Mouse (Mus musculus): ENCODE data around the gene Dlg1. TPM values are rescaled to one million over a fixed set of nuclear protein-coding genes. Genes with fewer than 3 reads are reported as not detected.
"Not testable (repeated sequence)": the region's sequence is repeated elsewhere in the genome, so short reads cannot be mapped to it uniquely, and the experiment has no call there.

Dlg1 gene
- total RNA-seq, 2 experiments from 2014 or later, result 36.9 to 45.6 TPM

DNA sequence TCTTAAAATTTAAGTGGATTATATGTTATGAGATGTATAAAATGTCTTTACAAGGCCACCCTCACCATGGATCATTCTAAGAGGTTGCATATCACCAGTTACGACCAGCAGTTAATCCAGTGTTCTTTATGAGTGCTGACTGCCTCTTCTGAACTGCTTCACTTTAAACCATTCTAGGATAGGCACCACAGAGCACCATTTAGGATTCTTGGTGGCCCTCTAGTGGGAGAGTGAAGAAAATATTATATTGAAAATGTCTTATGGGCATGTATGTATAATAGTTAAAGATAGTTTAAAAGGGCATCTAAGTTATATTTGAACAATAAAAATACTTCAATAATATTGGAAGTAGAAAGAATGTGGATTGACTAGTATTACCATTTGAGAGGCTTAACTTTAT lies 60.9 kb downstream of the Dlg1 start:
- no peak for ATAC-seq (replicated peaks; ENCODE audit: poor library complexity, severe bottlenecking)

DNA sequence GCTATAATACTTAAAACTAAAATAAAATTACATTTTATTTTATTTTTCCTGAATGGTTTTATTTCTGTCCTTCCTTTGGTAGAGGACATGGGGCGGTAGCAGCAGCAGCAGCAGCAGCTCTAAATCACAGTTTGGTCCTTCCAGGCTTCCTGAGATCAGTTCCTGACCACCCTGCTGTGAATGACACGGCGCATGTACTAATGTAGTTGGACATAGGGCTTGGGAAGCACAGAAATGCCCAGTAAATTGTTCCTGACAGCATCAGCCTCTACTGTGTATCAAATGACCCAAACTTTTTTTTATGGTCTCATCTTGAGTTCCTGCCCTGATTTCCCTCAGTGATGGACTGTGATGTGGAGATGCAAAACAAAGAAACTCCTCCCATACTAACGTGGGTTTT lies 61.6 kb downstream of the Dlg1 start:
- ATAC-seq (replicated peaks; ENCODE audit: poor library complexity, severe bottlenecking), result no peak

DNA sequence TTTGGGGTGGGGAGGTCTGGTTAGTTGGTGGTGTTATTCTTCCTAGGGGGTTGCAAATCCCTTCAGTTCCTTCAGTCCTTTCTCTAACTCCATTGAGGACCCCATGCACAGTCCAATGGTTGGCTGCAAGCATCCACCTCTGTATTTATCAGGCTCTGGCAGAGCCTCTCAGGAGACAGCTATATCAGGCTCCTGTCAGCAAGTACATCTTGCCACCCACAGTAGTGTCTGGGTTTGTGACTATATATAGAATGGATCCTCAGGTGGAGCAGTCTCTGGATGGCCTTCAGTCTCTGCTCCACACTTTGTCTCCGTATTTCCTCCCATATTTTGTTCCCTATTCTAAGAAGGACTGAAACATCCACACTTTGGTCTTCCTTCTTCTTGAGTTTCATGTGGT lies 67.7 kb downstream of the Dlg1 start:
- not testable (repeated sequence) for ATAC-seq (replicated peaks; ENCODE audit: poor library complexity, severe bottlenecking)

DNA sequence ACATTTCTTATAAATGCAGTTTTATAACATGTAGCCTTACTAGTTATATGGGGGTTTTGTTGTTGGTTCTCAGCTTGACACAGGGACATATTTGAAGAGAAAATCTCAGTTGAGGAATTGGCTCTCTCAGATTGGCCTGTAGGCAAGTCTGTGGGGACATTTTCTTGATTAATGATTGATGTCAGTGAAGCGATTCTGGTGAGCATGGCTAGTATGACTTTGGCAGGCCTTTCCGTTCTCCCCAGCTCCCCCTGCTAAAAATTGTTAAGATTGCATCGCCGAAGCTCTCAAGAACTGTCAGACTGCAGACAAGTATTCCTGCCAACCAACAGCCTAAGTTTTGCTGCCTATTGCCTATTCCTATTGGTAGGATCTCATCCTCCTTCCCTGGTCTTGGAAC lies 73.8 kb downstream of the Dlg1 start:
- ATAC-seq (replicated peaks; ENCODE audit: poor library complexity, severe bottlenecking), result no peak

DNA sequence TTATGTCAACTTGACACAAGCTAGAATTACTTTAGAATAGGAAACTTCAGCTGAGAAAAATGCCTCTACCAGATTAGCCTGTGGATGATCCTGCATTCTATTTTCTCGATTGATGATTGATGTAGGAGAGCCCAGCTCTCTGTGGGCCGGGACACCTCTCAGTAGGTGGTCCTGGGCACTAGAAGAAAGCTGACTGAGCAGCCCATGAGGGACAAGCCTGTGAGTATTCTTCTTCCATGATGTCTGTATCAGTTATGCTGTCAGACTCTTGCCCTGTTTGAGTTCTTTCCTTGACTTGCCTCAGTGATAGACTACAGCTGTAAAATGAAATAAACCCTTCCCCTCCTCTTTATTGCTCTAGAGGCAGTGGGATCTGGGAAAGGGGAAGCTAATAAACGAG lies 74.5 kb downstream of the Dlg1 start:
- ATAC-seq (replicated peaks; ENCODE audit: poor library complexity, severe bottlenecking), result no peak

DNA sequence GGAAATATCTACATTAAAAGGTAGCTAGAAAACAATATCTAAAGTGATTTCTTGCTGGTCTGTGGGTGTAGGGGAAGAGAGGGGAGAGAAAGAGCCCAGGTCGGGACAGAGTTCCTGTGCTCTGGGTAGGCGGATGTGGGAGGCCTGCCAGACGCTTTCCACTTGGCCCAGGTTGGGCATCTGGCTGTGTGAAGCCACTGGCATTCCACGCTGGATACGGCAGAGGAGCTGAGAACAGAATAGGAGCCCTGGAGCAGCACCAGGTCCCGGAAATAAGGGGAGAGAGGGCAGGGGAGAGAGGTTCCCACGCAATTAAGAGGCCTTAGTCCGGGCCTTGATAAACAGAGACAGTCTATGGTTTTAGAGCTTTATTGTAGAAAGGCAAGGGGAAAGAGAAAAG lies 77.0 kb downstream of the Dlg1 start:
- ATAC-seq (replicated peaks; ENCODE audit: poor library complexity, severe bottlenecking), result no peak

DNA sequence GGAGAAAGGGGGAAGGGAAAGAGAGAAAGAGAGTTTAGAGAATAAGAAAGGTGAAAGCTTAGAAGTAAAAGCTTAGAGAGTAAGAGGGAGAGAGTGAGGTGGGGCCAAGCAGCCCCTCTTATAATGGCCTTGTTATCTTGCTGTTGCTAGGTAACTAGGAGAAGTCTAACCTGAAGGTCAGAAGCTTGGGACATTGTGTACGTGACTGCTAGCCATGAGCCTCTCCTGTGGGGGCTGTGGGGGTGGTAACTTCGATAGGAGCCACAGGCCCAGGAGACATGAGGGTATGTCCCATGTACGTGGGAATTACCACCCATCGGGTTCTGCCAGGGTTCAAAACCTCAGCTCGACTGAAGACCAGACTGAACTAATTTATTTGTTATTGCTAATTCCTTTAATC lies 77.5 kb downstream of the Dlg1 start:
- no peak for ATAC-seq (replicated peaks; ENCODE audit: poor library complexity, severe bottlenecking)

DNA sequence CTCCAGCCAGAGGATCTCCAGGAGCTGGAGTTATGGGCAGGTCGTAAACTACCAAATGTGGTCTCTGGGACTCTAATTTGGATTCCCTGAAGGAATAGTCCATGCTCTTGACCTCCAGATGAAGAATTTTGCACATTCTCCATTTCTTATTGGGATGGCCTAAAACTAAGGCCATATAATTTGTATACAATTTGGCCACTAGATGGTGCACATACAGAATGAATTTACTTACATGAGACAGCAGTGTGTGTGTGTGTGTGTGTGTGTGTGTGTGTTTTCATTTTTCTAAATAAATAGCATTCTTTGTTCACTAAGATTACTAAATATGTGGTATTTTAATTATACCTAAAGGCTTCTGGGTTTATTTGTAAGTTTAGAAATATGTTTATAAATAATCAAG lies 87.3 kb downstream of the Dlg1 start:
- ATAC-seq (replicated peaks; ENCODE audit: poor library complexity, severe bottlenecking), result no peak; the same call in 1 of the 2 replicates

DNA sequence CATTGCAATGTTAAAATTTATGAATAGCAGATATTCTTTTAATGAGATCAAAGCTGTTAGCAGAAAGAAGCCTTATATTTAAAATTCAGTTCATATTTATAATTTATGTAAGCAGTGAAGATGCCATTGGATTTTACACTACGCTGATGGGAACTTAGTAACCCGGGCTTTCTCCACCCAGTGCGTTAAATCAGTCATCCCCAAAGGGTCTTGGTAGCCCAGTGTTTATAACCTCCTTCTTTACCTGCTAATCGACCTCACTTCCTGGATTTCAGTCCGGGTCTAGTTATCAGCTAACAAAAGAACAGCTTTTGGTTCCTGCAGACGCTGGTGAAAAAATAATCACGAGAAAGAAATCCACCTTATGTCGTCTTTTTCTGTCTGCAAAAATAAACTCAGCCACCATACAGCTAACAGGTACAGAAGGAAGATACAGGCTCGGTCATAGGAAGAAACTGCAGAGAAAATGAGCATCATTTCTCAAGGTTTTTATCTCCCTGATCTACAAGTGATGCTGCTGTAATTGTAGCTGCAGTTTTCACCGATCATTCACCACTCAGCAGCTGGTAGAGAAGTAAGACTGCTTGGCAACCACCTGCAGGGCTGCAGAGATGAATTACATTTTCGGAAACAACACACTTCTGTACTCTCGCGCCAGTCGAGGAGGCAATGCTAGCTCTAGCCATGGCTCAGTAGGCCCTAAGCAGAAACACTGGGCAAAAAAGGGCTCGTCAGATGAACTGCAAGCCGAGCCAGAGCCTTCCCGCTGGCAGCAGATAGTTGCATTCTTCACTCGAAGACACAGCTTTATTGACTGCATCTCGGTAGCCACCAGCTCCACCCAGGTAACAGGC lies 91.2 kb downstream of the Dlg1 start:
- ATAC-seq (replicated peaks; ENCODE audit: poor library complexity, severe bottlenecking), result peak; percentile 53

DNA sequence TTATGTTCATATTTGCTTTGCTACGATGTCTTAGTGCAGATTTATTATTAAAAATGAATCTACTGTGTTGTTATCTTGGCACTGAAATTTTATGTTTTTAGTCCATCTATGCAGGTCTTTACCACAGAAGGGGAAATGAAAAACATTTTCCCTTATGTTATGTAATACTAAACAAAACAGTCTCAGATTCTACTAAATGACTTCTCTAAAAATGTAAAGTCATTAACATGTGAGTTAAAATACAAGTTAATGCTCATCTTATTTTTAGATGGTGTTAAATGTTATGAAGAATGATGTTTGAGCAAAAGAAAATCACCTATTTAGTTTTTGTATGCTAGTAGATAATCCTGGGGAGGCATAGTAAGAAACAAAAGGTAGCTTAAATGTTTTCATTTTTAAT lies 91.8 kb downstream of the Dlg1 start:
- peak; percentile 58 for ATAC-seq (replicated peaks; ENCODE audit: poor library complexity, severe bottlenecking)

DNA sequence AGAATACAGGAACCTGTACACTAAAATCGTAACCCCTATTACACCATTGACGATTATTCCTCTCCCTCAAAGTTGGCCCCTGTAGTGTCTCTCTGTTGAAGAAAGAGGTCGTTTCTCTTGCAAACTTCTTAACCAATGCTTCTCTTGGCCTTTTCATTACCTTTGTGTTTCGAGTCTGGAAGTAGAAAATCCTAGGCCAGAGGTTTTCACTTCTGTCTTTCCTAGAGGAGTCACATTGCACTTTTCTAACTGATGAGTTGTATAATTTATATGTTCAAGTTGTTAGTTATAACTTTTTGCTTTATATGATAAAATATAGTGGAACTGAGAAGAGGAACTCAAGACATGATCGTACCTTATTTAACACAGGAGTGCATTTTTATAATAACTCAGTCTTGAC lies 93.2 kb downstream of the Dlg1 start:
- no peak for ATAC-seq (replicated peaks; ENCODE audit: poor library complexity, severe bottlenecking)

DNA sequence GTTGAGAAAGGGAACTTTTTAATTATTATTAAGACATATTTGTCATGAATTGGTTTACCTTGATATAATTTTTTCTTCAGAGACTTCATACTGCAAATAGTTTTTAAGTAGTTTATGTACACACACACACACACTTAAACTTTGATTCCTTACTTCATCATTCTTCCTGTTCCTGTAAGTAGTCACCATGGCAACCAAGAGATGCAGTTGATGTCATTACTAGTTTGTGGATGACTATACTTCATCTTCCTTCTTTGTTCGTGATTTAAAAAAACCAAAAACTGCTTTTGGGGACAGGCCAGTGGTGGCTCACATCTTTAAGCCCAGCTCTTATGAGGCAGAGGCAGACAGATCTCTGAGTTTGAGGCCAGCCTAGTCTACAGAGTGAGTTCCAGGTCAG lies 94.4 kb downstream of the Dlg1 start:
- no peak for ATAC-seq (replicated peaks; ENCODE audit: poor library complexity, severe bottlenecking)

DNA sequence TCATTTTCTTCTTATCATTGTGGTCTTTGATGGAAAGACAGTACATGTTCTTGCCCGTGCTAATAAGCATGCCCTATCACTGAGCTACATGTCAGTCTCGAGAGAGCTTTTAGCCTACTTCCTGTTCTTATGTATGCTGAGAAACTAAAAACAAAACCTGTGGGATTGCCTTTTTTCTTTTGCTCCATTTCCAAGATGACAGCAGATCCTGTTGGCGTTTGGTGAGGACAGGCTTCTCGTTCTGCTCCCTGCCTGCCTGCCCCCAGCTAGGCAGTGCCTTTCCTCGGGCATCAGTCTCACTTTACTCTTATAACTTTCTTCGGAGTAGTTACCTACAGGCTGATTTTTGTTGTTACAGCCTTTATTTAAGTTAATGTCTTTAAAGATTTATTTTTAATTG lies 96.2 kb downstream of the Dlg1 start:
- no peak for ATAC-seq (replicated peaks; ENCODE audit: poor library complexity, severe bottlenecking)

DNA sequence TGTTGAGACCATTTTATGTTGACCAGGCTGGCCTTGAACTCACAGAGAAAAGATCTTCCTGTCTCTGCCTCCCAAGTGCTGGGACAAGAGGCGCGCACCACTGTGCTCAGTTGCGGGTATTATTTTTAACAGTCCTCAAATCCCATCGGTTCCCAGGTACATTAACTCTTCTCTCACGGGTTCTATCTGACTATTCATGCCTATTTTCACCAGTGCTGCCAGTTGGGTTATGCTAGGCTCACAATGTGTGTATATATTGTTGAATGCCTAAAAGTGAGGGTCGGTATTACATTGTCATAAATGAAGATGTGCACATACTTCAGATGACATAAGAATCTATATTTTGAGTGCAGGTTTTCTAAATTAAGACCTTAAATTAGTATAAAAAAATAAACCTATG lies 103.1 kb downstream of the Dlg1 start:
- no peak for ATAC-seq (replicated peaks; ENCODE audit: poor library complexity, severe bottlenecking)

DNA sequence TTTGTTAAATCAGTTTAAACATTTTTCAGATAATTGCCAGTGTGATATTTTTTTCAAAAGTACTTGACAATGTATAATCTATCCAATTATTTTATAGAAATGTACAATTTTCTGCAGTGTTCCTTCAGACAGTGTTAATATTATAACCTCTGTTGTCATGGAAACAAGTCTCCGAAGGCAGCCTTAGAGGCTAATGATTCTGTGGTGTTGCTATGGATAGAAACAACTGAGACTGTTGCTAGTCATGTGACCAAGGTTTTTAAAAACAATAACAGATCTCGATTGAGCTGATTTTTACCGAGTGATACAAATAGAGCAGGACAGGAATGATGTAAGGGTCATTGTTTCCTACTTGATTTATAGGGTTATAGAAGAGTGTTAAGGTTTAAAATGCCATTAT lies 103.5 kb downstream of the Dlg1 start:
- no peak for ATAC-seq (replicated peaks; ENCODE audit: poor library complexity, severe bottlenecking)

DNA sequence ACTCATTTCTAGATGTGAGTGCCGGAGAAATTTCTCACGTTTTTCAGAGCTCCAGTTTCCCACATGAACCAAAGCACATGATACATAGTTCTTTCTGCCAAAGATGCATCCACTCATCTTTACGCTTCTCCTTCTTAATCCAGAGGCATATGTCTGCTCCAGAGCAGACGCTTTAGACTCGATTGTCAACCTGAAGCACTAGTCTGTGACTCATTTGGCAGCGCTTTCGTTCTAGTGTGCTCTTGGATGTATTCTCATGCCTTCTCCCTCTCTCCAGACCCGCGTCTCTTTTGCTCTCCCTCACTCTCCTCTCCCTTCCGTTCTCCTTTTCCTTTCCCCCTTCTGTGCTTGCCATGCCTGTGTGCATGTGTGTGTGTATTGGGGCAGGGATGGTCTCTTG lies 112.7 kb downstream of the Dlg1 start:
- ATAC-seq (replicated peaks; ENCODE audit: poor library complexity, severe bottlenecking), result no peak

DNA sequence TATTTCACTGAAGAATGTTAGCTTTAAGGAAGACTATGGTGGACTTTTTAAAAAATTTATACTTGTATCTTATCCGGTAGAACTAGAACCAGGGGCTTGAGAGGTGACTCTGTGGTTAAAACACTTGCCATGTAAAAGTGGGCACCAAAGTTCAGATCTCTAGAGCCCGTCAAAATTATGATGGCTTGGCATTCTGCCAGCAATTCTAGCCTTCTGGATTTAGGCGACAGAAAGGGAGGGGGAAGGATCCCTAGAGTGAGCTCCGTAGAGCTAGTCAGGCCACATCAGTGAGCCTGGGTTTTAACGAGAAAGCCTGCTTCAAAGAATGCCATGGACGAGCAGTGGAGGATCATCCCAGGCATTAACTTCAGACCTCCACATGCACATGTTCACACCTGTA lies 117.8 kb downstream of the Dlg1 start:
- ATAC-seq (replicated peaks; ENCODE audit: poor library complexity, severe bottlenecking), result no peak

DNA sequence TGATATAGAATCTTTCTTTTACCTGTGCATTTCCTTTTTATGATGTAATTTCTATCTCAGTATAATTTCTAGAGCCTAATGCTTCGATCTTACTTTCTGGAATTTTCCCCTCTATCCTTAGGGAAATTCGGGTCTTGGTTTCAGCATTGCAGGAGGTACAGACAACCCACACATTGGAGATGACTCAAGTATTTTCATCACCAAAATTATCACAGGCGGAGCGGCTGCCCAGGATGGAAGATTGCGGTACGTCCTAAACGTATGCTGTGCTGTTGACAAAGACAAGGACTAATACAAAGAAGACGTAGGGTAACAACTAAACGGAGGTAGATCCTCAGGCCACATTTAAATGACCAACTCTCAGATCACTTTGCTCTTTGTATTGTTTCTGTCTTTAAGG lies 126.8 kb downstream of the Dlg1 start:
- no peak for ATAC-seq (replicated peaks; ENCODE audit: poor library complexity, severe bottlenecking)

DNA sequence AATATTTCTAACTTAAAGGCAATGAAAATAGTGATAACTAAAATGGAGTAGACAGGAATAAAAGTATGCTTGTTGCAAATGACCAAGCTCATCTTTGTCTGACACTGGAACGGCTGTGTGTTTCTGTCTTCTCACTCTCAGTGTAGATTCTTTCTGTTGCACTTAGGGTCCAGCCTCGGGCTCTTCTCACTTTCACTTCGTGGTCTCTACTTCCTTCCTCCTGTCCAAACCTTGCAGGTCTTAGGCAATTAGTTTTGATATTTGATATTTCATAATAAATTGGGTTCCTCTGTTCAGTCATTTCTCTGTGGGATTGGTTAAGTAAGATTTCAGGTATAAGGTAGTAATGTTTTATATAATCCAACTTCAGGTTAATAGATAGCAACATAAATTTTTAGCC lies 140.4 kb downstream of the Dlg1 start:
- ATAC-seq (replicated peaks; ENCODE audit: poor library complexity, severe bottlenecking), result peak; percentile 96

DNA sequence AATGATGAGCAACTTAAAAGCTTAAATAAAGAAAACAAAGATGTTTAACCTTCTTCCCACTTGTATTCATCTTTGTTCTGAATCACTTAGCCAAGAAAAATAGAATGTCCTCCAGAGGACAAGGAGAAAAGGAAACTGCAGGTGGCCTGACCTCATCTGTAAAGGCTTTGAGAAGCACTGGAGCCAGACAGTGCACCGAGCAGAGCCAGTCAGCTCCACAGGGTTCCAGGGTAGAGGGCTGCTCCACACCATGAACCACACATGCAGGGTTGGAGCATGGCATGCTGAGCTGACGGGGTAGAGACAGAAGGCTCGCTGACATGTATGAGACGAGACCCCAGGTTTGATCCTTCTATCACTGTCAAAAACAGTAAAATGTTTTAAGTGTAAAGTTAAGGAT lies 162.8 kb downstream of the Dlg1 start:
- no peak for ATAC-seq (replicated peaks; ENCODE audit: poor library complexity, severe bottlenecking)

DNA sequence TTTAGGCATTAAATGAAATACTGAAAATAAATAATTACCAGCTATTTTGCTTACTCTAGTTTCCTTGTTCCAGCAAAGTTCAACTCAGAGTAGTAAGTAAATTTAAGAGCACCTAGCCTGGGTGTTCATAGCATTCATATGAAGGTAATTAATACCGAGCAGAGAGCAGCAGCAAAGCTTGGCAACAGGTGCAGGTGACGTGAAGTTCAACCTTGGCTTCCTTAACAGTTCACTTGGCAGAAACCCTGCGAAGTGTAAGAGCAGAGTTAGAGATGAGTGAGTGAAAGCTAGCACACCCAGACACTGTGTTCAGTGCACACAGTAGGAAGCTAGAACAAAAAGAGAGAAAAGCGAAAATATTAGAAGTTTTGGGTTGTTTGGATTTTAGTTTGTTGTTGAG lies 167.5 kb downstream of the Dlg1 start:
- no peak for ATAC-seq (replicated peaks; ENCODE audit: poor library complexity, severe bottlenecking)

DNA sequence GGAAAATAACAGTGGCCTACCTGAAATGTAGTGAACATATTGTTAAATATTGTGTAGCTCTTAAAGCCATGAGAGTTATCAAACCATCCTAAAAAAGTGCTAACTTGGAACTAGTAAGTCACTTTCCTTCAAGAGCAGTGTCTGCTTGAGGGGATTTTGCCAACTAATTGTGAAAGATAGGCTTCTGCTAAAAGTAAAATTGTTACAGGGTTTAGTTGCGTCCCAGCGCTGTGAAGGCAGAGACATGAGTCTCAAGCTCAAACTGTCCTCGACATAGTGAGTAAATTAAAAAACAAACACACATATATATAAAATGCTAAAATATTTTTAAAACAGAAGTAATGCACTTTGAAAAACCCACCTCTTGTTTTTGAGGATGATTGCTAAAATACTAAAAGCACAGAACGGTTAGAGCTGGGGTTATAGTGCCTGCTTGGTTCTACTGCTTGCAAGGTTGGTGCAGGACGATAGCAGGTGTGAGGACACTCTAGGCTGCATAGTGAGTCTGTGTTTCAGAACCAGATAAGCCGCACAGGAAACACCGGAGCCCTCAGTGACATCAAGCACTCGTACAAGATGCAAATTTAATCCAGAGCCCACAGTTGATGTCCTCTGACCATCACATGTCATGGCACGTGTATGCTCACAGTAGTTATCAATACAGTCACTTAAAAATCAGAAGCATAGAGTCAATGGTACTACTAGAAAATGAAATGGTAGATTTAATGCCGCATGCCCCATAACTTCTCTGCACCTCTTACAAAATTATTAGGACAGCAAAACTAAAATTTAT lies 169.6 kb downstream of the Dlg1 start:
- ATAC-seq (replicated peaks; ENCODE audit: poor library complexity, severe bottlenecking), result no peak

Data from granulocyte monocyte progenitor cell, adult 5-6 weeks (primary cell).